Mouse (Mus musculus): Measurements from ENCODE around the gene Ran.
"Not testable (repeated sequence)": the region's sequence is repeated elsewhere in the genome, so short reads cannot be mapped to it uniquely, and the experiment has no call there.

Gene Ran

GRCm38 (mm10) chr5:129019497-129020299 lies at the start of gene Ran:
Ran (plus strand) TSS chr5:129020069.
- DNase-seq (ENCODE audit: low spot score in 2 of 2), result peak; percentile 89 to 96

GRCm38 (mm10) chr5:128970878-128971277 lies 49.0 kb upstream of the Ran start:
- DNase-seq (ENCODE audit: low spot score in 2 of 2), result no peak

GRCm38 (mm10) chr5:128971298-128971697 lies 48.6 kb upstream of the Ran start:
- DNase-seq (ENCODE audit: low spot score in 2 of 2), result peak; percentile 51 to 76

GRCm38 (mm10) chr5:128976266-128976665 lies 43.6 kb upstream of the Ran start:
- DNase-seq (ENCODE audit: low spot score in 2 of 2), result peak in 1 of 2 experiments; percentile 40

GRCm38 (mm10) chr5:128977466-128977865 lies 42.4 kb upstream of the Ran start:
- DNase-seq (ENCODE audit: low spot score in 2 of 2), result not testable (repeated sequence)

GRCm38 (mm10) chr5:128978957-128979356 lies 40.9 kb upstream of the Ran start:
- DNase-seq (ENCODE audit: low spot score in 2 of 2), result no peak

GRCm38 (mm10) chr5:128980857-128981256 lies 39.0 kb upstream of the Ran start:
- DNase-seq (ENCODE audit: low spot score in 2 of 2), result no peak

GRCm38 (mm10) chr5:128981607-128982006 lies 38.3 kb upstream of the Ran start:
- DNase-seq (ENCODE audit: low spot score in 2 of 2), result peak; percentile 61 to 83

- DNase-seq (ENCODE audit: low spot score in 2 of 2), result no peak
Observed at GRCm38 (mm10) chr5:128984536-128984935, 35.3 kb upstream of the Ran start.

- no peak for DNase-seq (ENCODE audit: low spot score in 2 of 2)
Observed at GRCm38 (mm10) chr5:128985946-128986345, 33.9 kb upstream of the Ran start.

GRCm38 (mm10) chr5:128987141-128987954 lies 32.5 kb upstream of the Ran start:
- no peak for DNase-seq (ENCODE audit: low spot score in 2 of 2)

- DNase-seq (ENCODE audit: low spot score in 2 of 2), result peak; percentile 57 to 85
Observed at GRCm38 (mm10) chr5:129000706-129001468, 19.0 kb upstream of the Ran start.

- peak in 1 of 2 experiments; percentile 36 for DNase-seq (ENCODE audit: low spot score in 2 of 2)
Observed at GRCm38 (mm10) chr5:129002571-129003011, 17.3 kb upstream of the Ran start.

GRCm38 (mm10) chr5:129005416-129005815 lies 14.5 kb upstream of the Ran start:
- DNase-seq (ENCODE audit: low spot score in 2 of 2), result no peak

GRCm38 (mm10) chr5:129006031-129006788 lies 13.7 kb upstream of the Ran start:
- DNase-seq (ENCODE audit: low spot score in 2 of 2), result peak; percentile 64 to 65

GRCm38 (mm10) chr5:129007105-129007957 lies 12.5 kb upstream of the Ran start:
- peak; percentile 66 to 71 for DNase-seq (ENCODE audit: low spot score in 2 of 2)

GRCm38 (mm10) chr5:129008008-129008407 lies 11.9 kb upstream of the Ran start:
- peak in 1 of 2 experiments; percentile 61 for DNase-seq (ENCODE audit: low spot score in 2 of 2)

- peak; percentile 91 to 97 for DNase-seq (ENCODE audit: low spot score in 2 of 2)
Observed at GRCm38 (mm10) chr5:129008412-129008826, 11.4 kb upstream of the Ran start, which contains the start of gene Stx2. Stx2 (minus strand) TSS chr5:129008574.

- no peak for DNase-seq (ENCODE audit: low spot score in 2 of 2)
Observed at GRCm38 (mm10) chr5:129009577-129009976, 10.3 kb upstream of the Ran start.

GRCm38 (mm10) chr5:129010937-129011336 lies 8.9 kb upstream of the Ran start:
- no peak for DNase-seq (ENCODE audit: low spot score in 2 of 2)

Data from spleen, postnatal 10 days (tissue).